Mouse (Mus musculus): ENCODE results near the gene Esx1. TPM values are rescaled to one million over a fixed set of nuclear protein-coding genes. Genes with fewer than 3 reads are reported as not detected.

Gene Esx1
- not detected for total RNA-seq (2023)

DNA sequence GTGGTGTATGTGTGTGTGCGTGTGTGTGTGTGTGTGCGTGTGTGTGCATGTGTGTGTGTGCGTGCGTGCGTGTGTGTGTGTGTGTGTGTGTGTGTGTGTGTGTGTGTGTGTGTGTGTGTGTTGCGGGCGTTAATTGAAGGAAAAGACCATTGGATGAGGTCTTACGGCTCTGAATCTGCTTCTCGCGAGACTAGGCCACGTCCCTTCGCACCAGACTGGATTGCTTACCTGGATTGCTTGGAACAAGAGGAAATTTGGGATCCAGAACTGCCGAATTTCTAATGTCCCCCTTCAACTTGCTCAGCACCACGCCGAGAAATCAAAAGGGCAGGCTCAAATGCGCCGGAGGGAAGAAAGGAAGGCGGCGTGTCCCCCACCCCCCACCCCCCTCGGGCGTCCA is at the start of gene Esx1:
Gene Esx1, minus strand, starts transcription at position 366 of the 400 bp plus-strand sequence.

Other genes with a start within 250 kb of the Esx1 start
- gene H2bfm, start 194.8 kb downstream of the Esx1 start, total RNA-seq (2023): not detected
- gene Tmsb15b2, start 146.6 kb downstream of the Esx1 start, total RNA-seq (2023): 1 to 10 TPM; 2.1 to 6.0 TPM
- gene Tmsb15l, start 145.2 kb downstream of the Esx1 start, total RNA-seq (2023): not detected
- 1 to 10 TPM in 1 of 2 experiments, not detected in 1; 1.8 TPM for gene Tmsb15b1, start 145.2 kb downstream of the Esx1 start, total RNA-seq (2023)
- not detected for gene Zcchc18, start 128.9 kb downstream of the Esx1 start, total RNA-seq (2023)
- gene Slc25a53, start 83.8 kb downstream of the Esx1 start, total RNA-seq (2023): 1 to 10 TPM; 3.0 to 7.5 TPM
- gene Fam199x, start 72.5 kb downstream of the Esx1 start, total RNA-seq (2023): 1 to 10 TPM; 3.1 to 3.4 TPM